Mouse (Mus musculus): ENCODE data around the gene Ubqln2.

Ubqln2 gene

DNA sequence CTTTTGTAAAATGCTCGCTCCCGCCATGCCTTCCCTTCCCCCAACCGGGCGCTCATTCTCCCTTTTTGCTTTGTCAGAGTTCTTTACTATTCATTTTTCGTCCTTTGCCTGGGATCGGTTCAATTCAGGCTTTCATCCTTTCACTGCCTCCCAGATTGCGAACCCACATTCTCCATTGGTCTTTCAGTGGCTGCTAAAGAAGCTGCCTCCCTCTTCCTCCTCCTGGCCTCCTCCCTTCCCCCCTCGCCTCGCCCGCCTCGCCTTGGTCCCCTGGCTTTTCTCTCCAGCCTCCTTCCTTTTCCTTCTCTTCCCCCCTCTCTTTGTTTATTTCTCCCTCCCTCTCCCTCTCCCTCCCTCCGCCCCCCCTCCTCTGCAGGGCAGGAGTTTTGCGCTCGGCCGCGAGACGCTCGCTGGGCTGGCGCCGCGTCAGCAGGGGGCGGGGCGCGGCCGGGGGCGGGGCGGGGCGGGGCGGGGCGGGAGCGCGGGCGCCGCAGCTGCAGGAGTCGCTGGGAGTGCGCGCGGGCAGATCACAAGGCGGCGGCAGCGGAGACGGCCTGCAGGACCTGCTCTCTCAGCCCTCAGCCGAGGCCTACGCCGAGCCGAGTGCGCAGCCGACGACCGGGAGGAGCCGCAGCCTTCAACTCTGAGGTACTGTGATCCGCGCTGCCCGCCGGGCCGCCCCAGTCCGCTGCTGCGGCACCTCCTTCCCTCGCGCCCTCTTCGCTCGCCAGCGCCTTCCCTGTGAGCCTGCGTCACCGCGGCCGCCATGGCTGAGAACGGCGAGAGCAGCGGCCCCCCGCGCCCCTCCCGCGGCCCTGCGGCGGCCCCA lies at the start of gene Ubqln2:
Ubqln2 (plus strand) TSS at position 540 of the 829 bp plus-strand sequence.
- peak; percentile 57 for DNase-seq (ENCODE audit: low spot score)

DNA sequence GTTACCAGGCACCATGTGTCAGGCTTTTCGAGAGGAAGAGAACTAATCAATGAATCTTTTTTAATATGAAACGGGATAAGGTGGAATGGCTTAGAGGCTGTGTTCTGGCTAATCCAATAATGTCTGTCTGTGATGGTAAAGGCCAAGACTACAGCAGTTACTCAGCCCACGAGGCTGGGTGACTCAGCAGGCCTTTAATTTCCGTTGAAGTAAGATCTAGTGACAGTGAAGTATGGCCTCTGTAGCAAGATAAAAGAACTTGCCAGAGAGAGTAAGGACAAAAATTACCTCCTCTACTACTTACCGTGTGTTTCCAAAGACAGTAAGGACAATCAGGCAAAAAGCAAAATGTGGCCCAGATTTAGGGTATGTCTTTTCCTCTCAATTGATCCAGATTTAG lies 46.1 kb upstream of the Ubqln2 start:
- no peak for DNase-seq (ENCODE audit: low spot score)

DNA sequence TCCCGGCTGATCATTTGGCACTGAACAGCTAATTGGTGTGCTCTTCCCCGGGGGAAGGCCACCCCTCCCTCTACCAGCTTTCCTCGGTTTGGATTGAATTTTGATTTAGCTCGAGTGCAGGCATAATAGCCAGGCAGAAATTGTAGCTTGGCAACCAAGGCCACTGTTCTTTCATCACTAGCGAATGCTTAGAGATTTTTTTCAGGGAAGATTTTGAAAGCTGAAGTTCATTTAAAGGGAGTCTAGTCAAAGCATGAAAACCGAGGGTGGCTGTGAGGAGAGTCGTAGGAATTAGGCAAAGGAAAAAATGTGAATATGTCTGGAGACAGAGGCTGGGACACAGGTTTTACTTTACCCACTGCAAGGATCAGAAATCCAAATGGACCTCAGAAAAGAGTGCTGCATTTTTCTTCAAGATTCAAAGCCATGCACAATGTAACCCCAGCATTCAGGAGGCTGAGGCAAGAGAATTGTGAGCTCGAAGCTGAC lies 21.2 kb upstream of the Ubqln2 start:
- DNase-seq (ENCODE audit: low spot score), result no peak

DNA sequence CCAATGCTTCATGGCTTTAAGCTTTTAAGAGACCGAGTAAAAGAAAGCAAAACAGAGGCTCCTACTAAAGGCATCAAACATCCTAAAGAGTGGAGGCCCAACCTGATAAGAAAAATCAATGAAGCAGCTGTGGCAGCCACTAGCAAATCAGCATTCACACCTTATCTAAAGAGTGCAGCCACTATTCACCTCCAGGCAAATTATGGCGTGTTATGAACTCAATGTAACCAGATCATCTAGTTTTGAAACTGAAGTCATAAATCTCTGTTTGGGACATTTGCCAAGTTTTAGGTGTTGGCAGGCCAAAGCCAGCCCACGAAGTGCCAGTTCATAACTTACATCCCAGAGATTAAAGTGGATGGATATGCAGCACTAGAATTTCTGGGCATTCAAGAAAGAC lies 5.7 kb upstream of the Ubqln2 start:
- no peak for DNase-seq (ENCODE audit: low spot score)

- no peak for DNase-seq (ENCODE audit: low spot score)
Observed at GRCm38 (mm10) chrX:153498665-153499293, 752 bp downstream of the Ubqln2 start.

GRCm38 (mm10) chrX:153499294-153500046 lies 1.4 kb downstream of the Ubqln2 start:
- no peak for DNase-seq (ENCODE audit: low spot score)

- no peak for DNase-seq (ENCODE audit: low spot score)
Observed at GRCm38 (mm10) chrX:153500047-153500345, 2.0 kb downstream of the Ubqln2 start.

DNA sequence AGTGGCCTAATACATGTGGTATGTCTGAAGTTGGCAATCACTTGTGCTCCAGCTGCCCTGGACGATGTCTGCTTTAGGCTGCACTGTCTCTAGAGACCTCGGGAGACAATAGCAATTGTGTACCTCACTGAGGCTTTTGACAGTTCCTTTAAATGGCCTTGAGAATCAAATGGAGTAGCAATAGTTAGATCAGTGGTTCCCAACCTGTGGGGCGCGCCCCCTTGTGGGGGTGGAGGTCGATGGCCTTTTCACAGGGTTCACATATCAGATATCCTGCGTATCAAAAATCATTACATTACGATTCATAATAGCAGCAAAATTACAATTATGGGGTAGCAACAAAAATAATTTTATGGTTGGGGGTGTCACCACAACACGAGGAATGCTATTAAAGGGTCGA lies 7.9 kb downstream of the Ubqln2 start:
- peak; percentile 14 for DNase-seq (ENCODE audit: low spot score)

DNA sequence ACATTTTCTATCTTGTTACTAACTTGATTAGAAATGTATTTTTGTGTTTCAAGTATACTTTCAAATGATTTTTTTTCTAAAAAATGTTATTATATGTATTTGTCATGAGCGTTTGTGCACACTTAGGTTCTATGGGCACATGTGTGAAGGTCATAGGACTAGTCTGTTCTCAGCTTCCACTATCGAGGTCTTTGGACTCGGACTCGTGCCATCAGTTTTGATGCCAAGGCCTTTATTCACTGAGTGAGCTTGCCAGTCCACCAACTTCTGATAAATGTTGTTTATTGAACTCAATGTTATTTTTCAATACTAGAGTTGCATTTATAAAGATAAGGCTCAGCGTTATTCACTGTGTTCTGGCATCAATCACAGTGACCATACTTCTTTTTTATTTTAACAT lies 17.5 kb downstream of the Ubqln2 start:
- DNase-seq (ENCODE audit: low spot score), result no peak

DNA sequence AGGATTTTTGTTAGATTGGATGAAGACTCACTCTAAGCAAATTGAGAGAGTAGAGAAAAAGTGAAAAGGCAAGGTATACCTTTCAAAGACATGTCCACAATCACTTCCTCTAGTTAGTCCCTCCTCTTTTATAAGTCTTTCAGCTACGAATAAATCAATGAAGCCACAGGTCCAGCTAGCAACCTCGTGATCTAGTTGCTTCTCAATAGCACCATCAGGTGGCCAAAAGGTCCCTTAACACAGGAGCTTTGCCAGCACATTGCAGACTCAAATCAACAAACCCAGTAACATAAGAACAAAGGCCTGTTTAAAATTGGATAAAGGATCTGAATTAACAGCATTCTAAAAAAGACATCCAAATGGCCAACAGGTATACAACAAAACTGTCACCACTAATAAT lies 30.4 kb downstream of the Ubqln2 start:
- no peak for DNase-seq (ENCODE audit: low spot score)
